Mouse (Mus musculus): ENCODE results near the gene Hpd. TPM values are rescaled to one million over a fixed set of nuclear protein-coding genes. Genes with fewer than 3 reads are reported as not detected.

Gene Hpd
- total and polyA plus RNA-seq, 2 experiments from 2014 or later, result not detected

- DNase-seq (peak; percentile 71), ATAC-seq (no peak)
- peaks cover 14% of the 10 kb centered on the region; the same call in 1 of the 2 replicates for H3K4me1 ChIP-seq (ENCODE audit: insufficient read depth)
- H3K27ac ChIP-seq (ENCODE audit: low read depth, low read length), result peak overlapping the region; percentile 100
- H3K9ac ChIP-seq, result peak overlapping the region; percentile 100
- peak overlapping the region; percentile 85 for H3K4me3 ChIP-seq (ENCODE audit: low read depth, low read length)
- H3K27me3 ChIP-seq (ENCODE audit: insufficient read depth, low read length), result no peaks in the 10 kb centered on the region
- H3K9me3 ChIP-seq (ENCODE audit: low read length), result no peaks in the 10 kb centered on the region
- H3K36me3 ChIP-seq (ENCODE audit: insufficient read depth), result peaks cover 20% of the 10 kb centered on the region
- TF ChIP-seq CTCF (IDR thresholded peaks at IDR 0.05; ENCODE audit: low read depth), result no peak
- under 1% methylated on average over 24 of the region's 24 CpGs for WGBS
- H3K4me2 ChIP-seq (ENCODE audit: low read depth), result peak overlapping the region; percentile 97
These were observed 39.1 kb downstream of the Hpd start for GRCm38 (mm10) chr5:123143251-123143970.

GRCm38 (mm10) chr5:123142161-123143157, 40.1 kb downstream of the Hpd start, which contains the start of gene Setd1b:
Gene Setd1b (plus strand): TSS chr5:123142193.
- H3K9me3 ChIP-seq (ENCODE audit: low read length), result no peaks in the 10 kb centered on the region
- peak; percentile 10; the same call in 1 of the 2 replicates for ATAC-seq
- H3K4me2 ChIP-seq (ENCODE audit: low read depth), result peak within 1 kb of the TSS; percentile 97
- peak within 1 kb of the TSS; percentile 100 for H3K9ac ChIP-seq
- peaks cover 14% of the 10 kb centered on the region; the same call in 1 of the 2 replicates for H3K4me1 ChIP-seq (ENCODE audit: insufficient read depth)
- H3K27me3 ChIP-seq (ENCODE audit: insufficient read depth, low read length), result no peaks in the 10 kb centered on the region
- no peak for TF ChIP-seq CTCF (IDR thresholded peaks at IDR 0.05; ENCODE audit: low read depth)
- peak; percentile 37 for DNase-seq
- 6% methylated on average over 69 of the region's 103 CpGs for WGBS
- H3K4me3 ChIP-seq (ENCODE audit: low read depth, low read length), result peak within 1 kb of the TSS; percentile 85
- H3K36me3 ChIP-seq (ENCODE audit: insufficient read depth), result peaks cover 11% of the 10 kb centered on the region
- H3K27ac ChIP-seq (ENCODE audit: low read depth, low read length), result peak within 1 kb of the TSS; percentile 100

- Histone ChIP-seq H3K9ac (peak overlapping the region; percentile 100), H3K36me3 (ENCODE audit: insufficient read depth) (peaks cover 3% of the 10 kb centered on the region; the same call in 1 of the 2 replicates), H3K9me3 (ENCODE audit: low read length) (no peaks in the 10 kb centered on the region), H3K27ac (ENCODE audit: low read depth, low read length) (peak overlapping the region; percentile 100), H3K4me1 (ENCODE audit: insufficient read depth) (peaks cover 17% of the 10 kb centered on the region), H3K4me3 (ENCODE audit: low read depth, low read length) (peak overlapping the region; percentile 85), H3K4me2 (ENCODE audit: low read depth) (peak overlapping the region; percentile 97), H3K27me3 (ENCODE audit: insufficient read depth, low read length) (no peaks in the 10 kb centered on the region)
- WGBS, result 2% methylated on average over 27 of the region's 38 CpGs
- DNase-seq (peak; percentile 77), ATAC-seq (peak; percentile 23; the same call in 1 of the 2 replicates)
- TF ChIP-seq CTCF (IDR thresholded peaks at IDR 0.05; ENCODE audit: low read depth), result no peak
These were observed 40.9 kb downstream of the Hpd start for GRCm38 (mm10) chr5:123141555-123142160.

GRCm38 (mm10) chr5:123140694-123141554, 41.6 kb downstream of the Hpd start:
- DNase-seq, result peak; percentile 96
- Histone ChIP-seq H3K4me3 (ENCODE audit: low read depth, low read length) (peak overlapping the region; percentile 85), H3K4me1 (ENCODE audit: insufficient read depth) (peaks cover 19% of the 10 kb centered on the region), H3K27me3 (ENCODE audit: insufficient read depth, low read length) (no peaks in the 10 kb centered on the region), H3K27ac (ENCODE audit: low read depth, low read length) (peak overlapping the region; percentile 100), H3K36me3 (ENCODE audit: insufficient read depth) (no peaks in the 10 kb centered on the region), H3K9ac (peak overlapping the region; percentile 100), H3K4me2 (ENCODE audit: low read depth) (peak overlapping the region; percentile 97), H3K9me3 (ENCODE audit: low read length) (no peaks in the 10 kb centered on the region)
- no peak for TF ChIP-seq CTCF (IDR thresholded peaks at IDR 0.05; ENCODE audit: low read depth)
- ATAC-seq, result peak; percentile 73
- under 1% methylated on average over 31 of the region's 31 CpGs for WGBS

GRCm38 (mm10) chr5:123139722-123140627, 42.6 kb downstream of the Hpd start:
- no peak for TF ChIP-seq CTCF (IDR thresholded peaks at IDR 0.05; ENCODE audit: low read depth)
- Histone ChIP-seq H3K9me3 (ENCODE audit: low read length) (no peaks in the 10 kb centered on the region), H3K4me1 (ENCODE audit: insufficient read depth) (peaks cover 16% of the 10 kb centered on the region), H3K36me3 (ENCODE audit: insufficient read depth) (no peaks in the 10 kb centered on the region), H3K27me3 (ENCODE audit: insufficient read depth, low read length) (no peaks in the 10 kb centered on the region), H3K4me3 (ENCODE audit: low read depth, low read length) (peak overlapping the region; percentile 85), H3K9ac (peak overlapping the region; percentile 100), H3K4me2 (ENCODE audit: low read depth) (peak overlapping the region; percentile 97), H3K27ac (ENCODE audit: low read depth, low read length) (peak overlapping the region; percentile 100)
- 1% methylated on average over 28 of the region's 28 CpGs for WGBS
- DNase-seq, result peak; percentile 61
- no peak for ATAC-seq
